Mouse (Mus musculus) MEL (cell line): ENCODE results near the gene Spen.

Experiments
- CHD2 ChIP-seq: IDR thresholded peaks from 2 replicates; pipeline ENCODE4 v1.6.1; 2011; ENCODE audit warnings: low read length, improper control_type of control experiment
- CTCF ChIP-seq, 3 experiments: IDR thresholded peaks in 2 of 3; conservative IDR thresholded peaks in 1 of 3; 2 replicates each; pipeline ENCODE4 v1.5.1; 2011 to 2012; ENCODE audit warnings: low read length in 3 of 3, low read depth in 2 of 3, mild to moderate bottlenecking in 2 of 3, improper control_type of control experiment in 1 of 3, inconsistent platforms in 1 of 3, mixed read lengths in 1 of 3, moderate library complexity in 1 of 3; ENCODE audit not compliant: control insufficient read depth in 1 of 3, insufficient read depth in 1 of 3, poor library complexity in 1 of 3, severe bottlenecking in 1 of 3
- EP300 ChIP-seq, 2 experiments: IDR thresholded peaks; 2 replicates each; pipeline ENCODE4 v1.6.1; 2011; ENCODE audit warnings: improper control_type of control experiment in 2 of 2, low read length in 2 of 2, low read depth in 1 of 2, mild to moderate bottlenecking in 1 of 2
- ETS1 ChIP-seq: IDR thresholded peaks from 2 replicates; pipeline ENCODE4 v1.6.1; 2012; ENCODE audit warnings: low read depth, mild to moderate bottlenecking, inconsistent platforms, low read length, improper control_type of control experiment, moderate library complexity
- HCFC1 ChIP-seq: IDR thresholded peaks from 2 replicates; pipeline ENCODE4 v1.6.1; 2012; ENCODE audit warnings: low read depth, mild to moderate bottlenecking, inconsistent platforms, low read length, improper control_type of control experiment, moderate library complexity
- NELFE ChIP-seq: IDR thresholded peaks from 2 replicates; pipeline ENCODE4 v1.6.1; 2011; ENCODE audit warnings: low read depth, low read length, improper control_type of control experiment
- POLR2A ChIP-seq, 2 experiments: IDR thresholded peaks; 2 replicates each; pipeline ENCODE4 v1.6.1; 2011 to 2012; ENCODE audit warnings: low read length in 2 of 2, mild to moderate bottlenecking in 2 of 2, control low read depth in 1 of 2, improper control_type of control experiment in 1 of 2, low read depth in 1 of 2, moderate library complexity in 1 of 2; ENCODE audit not compliant: control insufficient read depth in 1 of 2, insufficient read depth in 1 of 2, poor library complexity in 1 of 2
- TAL1 ChIP-seq: IDR thresholded peaks from 2 replicates; pipeline ENCODE4 v1.6.1; 2012; ENCODE audit warnings: mild to moderate bottlenecking, inconsistent platforms, low read length, moderate library complexity, mixed read lengths

DNA sequence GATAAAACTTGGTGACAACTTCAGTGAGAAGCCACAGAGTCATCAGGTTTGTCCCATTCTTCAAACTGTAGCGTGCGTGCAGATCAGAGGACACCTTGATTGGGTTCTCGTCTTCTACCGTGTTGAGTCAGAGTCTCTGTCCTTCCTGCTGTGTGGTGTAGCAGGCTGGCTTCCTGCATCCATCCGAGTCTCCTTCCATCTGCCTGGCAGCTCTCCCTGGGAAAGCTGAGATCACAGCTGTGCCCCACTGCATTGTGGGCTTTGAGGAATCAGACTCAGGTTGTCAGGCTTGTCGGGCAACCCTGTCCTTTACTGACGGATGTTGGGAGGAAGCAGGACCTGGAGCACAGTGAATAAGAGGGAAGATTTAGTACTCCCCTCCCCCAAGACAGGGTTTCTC lies 92.2 kb downstream of the Spen start:
- TF ChIP-seq EP300 (IDR thresholded peaks at IDR 0.05; ENCODE audit: low read depth in 1 of 2, low read length in 2 of 2) (no peak), POLR2A (IDR thresholded peaks at IDR 0.05; ENCODE audit: control insufficient read depth in 1 of 2, insufficient read depth in 1 of 2, low read depth in 1 of 2, low read length in 2 of 2, poor library complexity in 1 of 2) (no peak), HCFC1 (no peak), NELFE (no peak), CTCF (IDR thresholded peaks at IDR 0.05 in 2 of 3, conservative IDR thresholded peaks at IDR 0.05 in 1 of 3; ENCODE audit: control insufficient read depth in 1 of 3, insufficient read depth in 1 of 3, low read depth in 2 of 3, low read length in 3 of 3, poor library complexity in 1 of 3, severe bottlenecking in 1 of 3) (no peak), ETS1 (no peak), TAL1 (no peak), CHD2 (no peak)
